In the genomic region with DNA sequence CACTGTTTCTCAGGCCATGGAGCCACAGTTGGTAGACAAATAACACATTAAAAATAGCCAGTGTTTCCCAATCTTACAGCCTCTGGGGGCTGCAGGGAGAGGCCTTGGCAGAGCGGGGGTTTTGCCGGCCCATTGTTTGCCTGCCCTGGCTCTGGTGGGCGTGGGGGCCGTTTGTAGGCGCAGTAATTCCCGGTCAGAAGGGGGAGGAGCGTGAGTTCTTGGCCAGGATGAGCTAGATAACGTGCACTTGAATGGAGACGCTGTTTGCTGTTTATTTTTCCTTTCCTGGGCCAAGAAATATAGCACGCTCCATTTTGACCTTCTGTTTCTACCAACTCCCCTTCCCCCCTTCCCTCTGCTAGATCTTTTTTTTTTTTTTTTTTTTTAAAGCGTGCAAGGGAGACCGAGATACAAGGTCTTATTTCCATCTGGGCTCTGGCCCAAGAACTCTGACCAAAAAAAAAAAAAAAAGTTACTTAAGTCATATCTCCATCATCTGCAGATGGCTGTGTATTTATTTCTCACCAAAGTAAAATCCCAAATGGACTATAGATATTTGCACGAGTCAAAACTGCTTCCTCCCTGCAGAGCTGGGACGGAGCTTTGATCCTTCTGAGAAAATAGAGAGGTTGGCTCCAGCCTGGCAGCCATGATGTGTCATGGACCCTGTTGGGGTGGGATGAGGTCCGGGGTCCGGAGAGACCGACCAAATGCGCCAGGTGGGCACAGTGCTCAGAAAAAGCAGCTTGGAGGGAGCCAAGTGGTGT, we compare ENCODE assay signal across 8 mouse cellular contexts.
DNase-seq lines count a peak whose midpoint lies in the region; ATAC-seq and TF ChIP-seq lines count a peak whose summit lies in the region.

No protein-coding gene starts in this region.

- H3K27ac ChIP-seq in heart, postnatal 0 days (ENCODE audit: low read depth): peak overlapping the region; percentile 94
- 0 out of 2 replicates have a peak overlapping the region, but pooled peaks have one; percentile 46 for H3K27ac ChIP-seq in midbrain, embryonic 13.5 days

- intact Hi-C loops in left cerebral cortex, postnatal 4 days (cut with DNase I): no loop called here
- intact Hi-C loops in left cerebral cortex, postnatal 36 days (cut with DNase I): no loop called here

- ATAC-seq in heart, postnatal 0 days (ENCODE audit: insufficient read depth, low read depth): peak; percentile 76
- 0 out of 2 replicates have a peak, but pooled peaks have one; percentile 19 for ATAC-seq in midbrain, embryonic 13.5 days
- no peak for ATAC-seq in erythroblast, adult 5-6 weeks (replicated peaks; ENCODE audit: low FRiP score, poor library complexity, severe bottlenecking)

- no peak overlapping the region for H3K4me3 ChIP-seq in heart, postnatal 0 days (ENCODE audit: low read depth, low read length)
- H3K4me3 ChIP-seq in midbrain, embryonic 13.5 days (replicated peaks): no peak overlapping the region

- H3K4me2 ChIP-seq in heart, postnatal 0 days (ENCODE audit: low read depth, low read length): no peak overlapping the region
- no peak overlapping the region for H3K4me2 ChIP-seq in midbrain, embryonic 13.5 days (replicated peaks)

- no peak overlapping the region for H3K9ac ChIP-seq in heart, postnatal 0 days (replicated peaks; ENCODE audit: low read depth, low read length)
- no peak overlapping the region for H3K9ac ChIP-seq in midbrain, embryonic 13.5 days (replicated peaks)

- DNase-seq in left cerebral cortex, postnatal 4 days: peak; percentile 79
- DNase-seq in left cerebral cortex, postnatal 36 days (ENCODE audit: low spot score in 2 of 2): no peak
- peak; percentile 93 for DNase-seq in fibroblast of lung, adult 2 months (ENCODE audit: low read depth)
- peak; percentile 78 for DNase-seq in heart, postnatal 0 days (ENCODE audit: low spot score)
- peak; percentile 88 for DNase-seq in kidney, postnatal 14 days
- no peak for DNase-seq in urinary bladder, adult 2 months (ENCODE audit: low spot score)

- H3K9me3 ChIP-seq in heart, postnatal 0 days (replicated peaks; ENCODE audit: control insufficient read depth, low read length): no peaks in the 10 kb centered on the region
- H3K9me3 ChIP-seq in midbrain, embryonic 13.5 days: no peaks in the 10 kb centered on the region

- 42% methylated on average over 17 of the region's 18 CpGs for WGBS in heart, postnatal 0 days
- 47% methylated on average over 18 of the region's 18 CpGs for WGBS in midbrain, embryonic 13.5 days

- no peaks in the 10 kb centered on the region for H3K36me3 ChIP-seq in heart, postnatal 0 days (replicated peaks; ENCODE audit: control insufficient read depth, insufficient read depth, low read length)
- no peaks in the 10 kb centered on the region for H3K36me3 ChIP-seq in midbrain, embryonic 13.5 days

- peaks cover 27% of the 10 kb centered on the region for H3K4me1 ChIP-seq in heart, postnatal 0 days (ENCODE audit: control insufficient read depth, insufficient read depth)
- peaks cover 29% of the 10 kb centered on the region for H3K4me1 ChIP-seq in midbrain, embryonic 13.5 days (replicated peaks)

- TF ChIP-seq CTCF in heart, postnatal 0 days (IDR thresholded peaks at IDR 0.05; ENCODE audit: low read depth): no peak

- no peak; the same call in 1 of the 2 replicates for TF ChIP-seq EP300 in heart, postnatal 0 days (IDR thresholded peaks at IDR 0.05; ENCODE audit: low read depth)

- no peaks in the 10 kb centered on the region for H3K27me3 ChIP-seq in heart, postnatal 0 days (ENCODE audit: control insufficient read depth, insufficient read depth, low read length)
- no peaks in the 10 kb centered on the region for H3K27me3 ChIP-seq in midbrain, embryonic 13.5 days

Comparison
In these comparisons a context has a peak if more than half of its experiments do, and no peak if none do; other contexts are left out.
1. DNase-seq: peak in left cerebral cortex, postnatal 4 days (single experiment), fibroblast of lung, adult 2 months (single experiment), heart, postnatal 0 days (single experiment) and kidney, postnatal 14 days (single experiment); none in left cerebral cortex, postnatal 36 days (0 of 2) and urinary bladder, adult 2 months (single experiment).